Mouse (Mus musculus) left cerebral cortex, adult 9 months (tissue): ENCODE data around the gene Ndufs5.

Experiments used
- DNase-seq, 2 experiments: peaks; one replicate each; pipeline ENCODE4 v3.0.0; 2022; ENCODE audit warnings: low spot score in 2 of 2

Ndufs5 gene

GRCm38 (mm10) chr4:123717574-123718433 is at the start of gene Ndufs5:
TSS of gene Ndufs5 (minus strand) at chr4:123718202.
- peak; percentile 83 to 96 for DNase-seq

- no peak for DNase-seq
Measured at GRCm38 (mm10) chr4:123765071-123765470, 47.1 kb upstream of the Ndufs5 start.

GRCm38 (mm10) chr4:123758306-123758705 is 40.3 kb upstream of the Ndufs5 start:
- DNase-seq, result no peak

GRCm38 (mm10) chr4:123750707-123751312 is 32.8 kb upstream of the Ndufs5 start:
- peak in 1 of 2 experiments; percentile 25 for DNase-seq

GRCm38 (mm10) chr4:123750152-123750651 is 32.2 kb upstream of the Ndufs5 start, which contains the start of gene Akirin1:
TSS of gene Akirin1 (minus strand) at chr4:123750345.
- DNase-seq, result peak; percentile 84 to 97

- peak in 1 of 2 experiments; percentile 16 for DNase-seq
Measured at GRCm38 (mm10) chr4:123749484-123750130, 31.6 kb upstream of the Ndufs5 start.

GRCm38 (mm10) chr4:123748726-123749415 is 30.9 kb upstream of the Ndufs5 start:
- DNase-seq, result no peak

GRCm38 (mm10) chr4:123745221-123745775 is 27.3 kb upstream of the Ndufs5 start:
- DNase-seq, result no peak

- DNase-seq, result no peak
Measured at GRCm38 (mm10) chr4:123742891-123743290, 24.9 kb upstream of the Ndufs5 start.

- no peak for DNase-seq
Measured at GRCm38 (mm10) chr4:123738708-123739107, 20.7 kb upstream of the Ndufs5 start.

- DNase-seq, result no peak
Measured at GRCm38 (mm10) chr4:123733532-123733931, 15.5 kb upstream of the Ndufs5 start.

- DNase-seq, result no peak
Measured at GRCm38 (mm10) chr4:123732921-123733320, 14.9 kb upstream of the Ndufs5 start.

GRCm38 (mm10) chr4:123732163-123732910 is 14.3 kb upstream of the Ndufs5 start:
- no peak for DNase-seq

GRCm38 (mm10) chr4:123721761-123722160 is 3.8 kb upstream of the Ndufs5 start:
- DNase-seq, result no peak

- no peak for DNase-seq
Measured at GRCm38 (mm10) chr4:123718434-123718780, 405 bp upstream of the Ndufs5 start.

GRCm38 (mm10) chr4:123712431-123712830 is 5.6 kb downstream of the Ndufs5 start:
- no peak for DNase-seq

- no peak for DNase-seq
Measured at GRCm38 (mm10) chr4:123707340-123707739, 10.7 kb downstream of the Ndufs5 start.

GRCm38 (mm10) chr4:123705340-123705739 is 12.7 kb downstream of the Ndufs5 start:
- no peak for DNase-seq

- no peak for DNase-seq
Measured at GRCm38 (mm10) chr4:123693384-123693783, 24.6 kb downstream of the Ndufs5 start.

- no peak for DNase-seq
Measured at GRCm38 (mm10) chr4:123692071-123692470, 25.9 kb downstream of the Ndufs5 start.

- no peak for DNase-seq
Measured at GRCm38 (mm10) chr4:123690311-123690710, 27.7 kb downstream of the Ndufs5 start.
